Mouse (Mus musculus) hematopoietic stem cell, adult 5-6 weeks (primary cell): ENCODE results near the gene Rela. TPM values are rescaled to one million over a fixed set of nuclear protein-coding genes. Genes with fewer than 3 reads are reported as not detected.

ENCODE experiments used
- ATAC-seq, 2 experiments: fragments of 125-278 bp in 1 of 2; replicated peaks in 1 of 2; 2 replicates each; pipeline ENCODE4 v1.8.0; 2016 to 2017; ENCODE audit warnings: inconsistent platforms in 2 of 2, mild to moderate bottlenecking in 2 of 2, moderate number of reproducible peaks in 2 of 2, low read depth in 1 of 2, moderate TSS enrichment in 1 of 2; ENCODE audit not compliant: low FRiP score in 2 of 2, poor library complexity in 2 of 2, severe bottlenecking in 2 of 2, insufficient read depth in 1 of 2, low TSS enrichment in 1 of 2
- total RNA-seq: library from RNA; stranded (forward); fragments of 172-1452, 232-1000 nt; gene quantifications from 2 replicates; pipeline ENCODE4 v1.2.3, GENCODE M21; 2017

Rela gene
- total RNA-seq, 1 experiment from 2014 or later, result 74.6 TPM

GRCm38 (mm10) chr19:5621884-5622283, 15.4 kb upstream of the Rela start:
- no peak for ATAC-seq

GRCm38 (mm10) chr19:5625311-5625710, 12.0 kb upstream of the Rela start:
- no peak for ATAC-seq

DNA sequence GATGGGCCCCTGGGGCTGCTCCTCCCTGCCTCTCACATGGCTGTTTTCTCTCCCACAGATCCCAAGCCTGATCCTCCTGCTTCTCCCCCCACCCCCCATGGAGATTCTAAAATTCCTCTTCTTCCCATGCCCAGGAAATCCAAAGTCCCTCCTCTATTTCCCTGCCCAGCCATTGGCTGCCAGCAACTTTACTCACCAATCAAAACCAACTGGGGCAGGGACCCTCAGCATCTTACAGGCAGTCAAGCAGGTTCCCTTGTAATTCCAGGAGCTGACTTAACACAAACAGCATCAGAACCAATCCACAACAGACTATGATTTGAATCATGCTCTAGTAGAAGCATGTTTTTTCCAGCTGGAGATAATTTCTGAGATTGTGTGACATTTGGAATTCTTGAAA, 7.4 kb upstream of the Rela start:
- ATAC-seq, result no peak

DNA sequence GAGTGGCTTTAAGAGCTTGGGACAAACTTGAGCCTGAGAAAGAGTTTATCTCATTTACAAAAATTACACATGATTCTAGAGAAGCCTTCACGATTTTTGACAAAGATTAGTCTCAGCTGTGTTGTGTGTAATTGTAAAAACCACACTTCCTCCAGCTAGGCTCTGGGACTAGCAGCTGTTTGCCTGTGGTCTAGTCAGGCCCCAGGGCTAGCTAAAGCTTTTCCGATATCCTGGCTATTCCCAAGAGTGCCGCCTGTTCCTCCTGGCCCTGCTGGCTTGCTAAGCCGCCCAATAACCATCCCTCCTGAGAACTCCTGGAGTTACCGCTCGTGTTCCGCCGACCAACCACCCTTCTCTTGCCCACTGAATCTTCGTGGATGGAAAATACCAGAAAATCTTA, 5.2 kb upstream of the Rela start:
- no peak for ATAC-seq

DNA sequence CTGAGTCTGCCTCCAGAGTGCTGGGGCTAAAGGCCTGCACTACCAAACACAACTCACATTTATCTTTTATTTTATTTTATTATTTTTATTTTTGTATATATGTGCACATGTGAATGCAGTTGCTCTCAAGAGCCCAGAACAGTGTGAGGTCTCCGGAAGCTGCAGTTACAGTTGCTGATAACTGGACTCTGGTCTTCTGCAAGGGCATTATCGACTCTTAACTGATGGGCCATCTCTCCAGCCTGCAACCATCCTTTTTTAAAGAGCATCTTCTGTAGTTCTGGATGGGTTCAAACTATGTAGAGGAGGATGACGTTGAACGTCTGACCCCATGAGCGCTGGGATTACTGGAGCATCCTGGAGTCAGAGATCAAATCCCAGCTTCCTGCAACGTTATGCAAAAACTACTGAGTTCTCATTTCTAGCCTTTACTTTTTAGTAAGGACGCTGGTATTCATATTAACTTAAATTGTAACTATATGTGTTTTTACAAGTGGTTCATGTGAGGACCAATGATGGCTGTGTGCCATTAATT, 1.2 kb upstream of the Rela start:
- no peak for ATAC-seq

DNA sequence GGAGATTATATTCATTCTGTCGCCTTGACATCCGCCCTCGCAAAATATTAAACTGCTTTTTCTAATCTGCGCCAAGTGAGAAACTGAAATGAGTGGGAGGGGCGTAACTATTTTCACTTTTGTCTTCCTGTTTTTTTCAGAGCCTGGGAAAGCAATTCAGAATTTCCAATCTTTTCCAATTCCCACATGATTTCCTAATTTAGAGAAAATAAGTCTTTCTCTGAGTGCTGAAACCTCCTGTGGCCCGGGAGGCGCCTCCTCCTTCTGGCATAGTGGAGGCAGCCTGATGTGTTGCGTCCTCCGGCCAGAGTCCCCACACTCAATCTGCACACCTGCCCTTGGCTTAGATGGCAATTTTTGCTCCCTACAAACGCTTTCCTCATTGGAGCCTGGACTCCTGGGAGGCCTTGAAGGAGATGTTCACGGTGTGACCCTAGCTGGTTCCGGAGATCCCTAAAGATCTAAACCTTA, 677 bp upstream of the Rela start:
- peak in 1 of 2 experiments; percentile 16; a peak in 1 of 4 replicates for ATAC-seq

GRCm38 (mm10) chr19:5638416-5639005, 1.2 kb downstream of the Rela start:
- no peak for ATAC-seq

GRCm38 (mm10) chr19:5640339-5640738, 3.1 kb downstream of the Rela start:
- ATAC-seq, result no peak

- no peak for ATAC-seq
These were observed 3.7 kb downstream of the Rela start for GRCm38 (mm10) chr19:5641021-5641420.

DNA sequence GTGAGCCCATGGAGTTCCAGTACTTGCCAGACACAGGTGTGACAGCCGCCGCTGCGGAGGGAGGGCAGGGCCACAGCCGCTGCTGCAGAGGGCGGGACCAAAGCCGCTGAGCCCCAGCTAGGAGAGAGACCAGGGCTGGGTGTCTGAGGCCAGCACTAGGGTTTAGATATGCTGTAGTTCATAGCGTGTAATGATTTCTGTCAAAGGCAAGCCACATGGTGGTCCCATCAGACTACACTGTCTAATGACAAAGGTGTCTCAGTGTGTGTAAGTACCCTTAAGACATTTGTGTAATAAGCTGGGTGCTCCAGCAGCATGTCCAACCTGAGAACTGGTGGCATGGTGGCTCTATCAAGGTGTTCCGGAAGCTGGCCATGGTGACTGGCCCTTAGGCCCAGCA, 4.4 kb downstream of the Rela start:
- no peak for ATAC-seq

GRCm38 (mm10) chr19:5645280-5645679, 8.0 kb downstream of the Rela start:
- ATAC-seq, result no peak

- ATAC-seq, result no peak
These were observed 9.5 kb downstream of the Rela start for GRCm38 (mm10) chr19:5646731-5647330.

DNA sequence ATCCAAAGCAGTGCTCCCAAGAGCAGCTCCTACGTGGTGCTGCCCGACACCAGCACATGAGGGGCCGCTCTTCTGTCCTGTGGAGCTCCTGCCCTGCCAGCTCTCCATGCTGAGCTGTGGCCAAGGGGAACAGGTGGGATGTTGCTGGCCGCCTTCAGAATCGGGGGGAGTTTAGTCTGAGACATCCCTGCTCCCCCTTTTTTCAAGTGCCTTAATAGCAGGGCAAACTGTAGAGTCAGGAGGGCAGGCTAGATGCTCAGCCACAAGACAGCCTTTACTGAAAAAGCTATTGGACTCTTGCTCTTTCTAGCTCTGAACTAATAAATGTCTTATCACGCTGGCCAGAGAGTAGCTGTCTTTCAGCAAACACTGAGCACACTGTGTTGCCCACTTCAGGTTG, 10.5 kb downstream of the Rela start:
- no peak for ATAC-seq

DNA sequence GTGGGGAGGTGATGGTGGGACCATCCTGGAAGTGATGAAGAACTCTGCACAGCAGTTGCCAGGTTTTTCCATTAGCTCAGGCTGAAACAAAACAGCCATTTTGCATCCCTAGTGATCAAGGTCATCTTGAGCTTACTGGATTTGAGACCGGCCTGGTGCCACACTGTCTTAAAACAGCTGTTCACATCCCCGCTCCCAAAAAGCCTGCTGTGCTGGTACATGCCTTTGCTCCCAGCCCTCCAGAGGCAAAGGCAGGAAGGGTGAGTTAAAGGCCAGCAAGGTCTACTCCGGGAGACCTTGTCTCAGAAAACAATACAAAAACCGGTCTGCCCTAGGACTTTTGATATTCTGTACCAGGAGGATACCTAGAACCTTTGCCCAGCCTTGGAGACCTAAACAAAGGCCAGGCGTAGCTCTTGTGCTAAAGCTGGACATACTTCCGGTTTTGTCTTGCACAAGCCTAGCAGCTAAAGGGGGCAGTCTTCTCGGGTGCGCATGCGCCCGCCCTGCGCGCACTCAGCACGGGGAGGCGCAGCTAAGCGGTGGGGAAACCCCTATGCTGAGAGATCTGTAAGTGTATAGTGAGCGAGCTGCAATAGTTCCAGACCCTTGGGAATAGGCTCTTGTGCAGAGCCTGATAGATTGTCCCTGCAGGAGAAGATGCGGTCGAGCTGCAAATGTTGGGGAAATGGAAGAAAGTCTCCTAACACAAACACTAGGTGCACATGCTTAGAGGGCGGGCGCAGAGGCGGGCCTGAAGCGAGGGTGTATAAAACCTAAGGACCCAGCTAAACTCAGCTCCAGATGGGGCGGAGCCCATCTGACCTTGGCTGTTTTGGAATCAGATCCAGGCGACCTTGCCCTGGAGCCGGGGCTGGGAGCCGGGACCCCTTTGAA, 11.4 kb downstream of the Rela start:
- ATAC-seq, result peak; percentile 81 to 95

GRCm38 (mm10) chr19:5649298-5649741, 12.0 kb downstream of the Rela start:
- peak; percentile 25 to 56; a peak in 2 of 4 replicates for ATAC-seq

- no peak for ATAC-seq
These were observed 14.4 kb downstream of the Rela start for GRCm38 (mm10) chr19:5651502-5652274.

GRCm38 (mm10) chr19:5652570-5652969, 15.3 kb downstream of the Rela start:
- no peak for ATAC-seq
